Mouse (Mus musculus) kidney, embryonic 14.5 days (tissue): ENCODE data around the gene Ppp1r1b. TPM values are rescaled to one million over a fixed set of nuclear protein-coding genes. Genes with fewer than 3 reads are reported as not detected.
A peak's percentile ranks its signal among the peaks of the same experiment; 100 is the strongest.
"Not testable (repeated sequence)": the region's sequence is repeated elsewhere in the genome, so short reads cannot be mapped to it uniquely, and the experiment has no call there.

ENCODE experiments used
- ATAC-seq: fragments of 200-750 bp; cut with Nextera tagmentation; 2 replicates; pipeline ENCODE4 v1.8.0; 2017; ENCODE audit warnings: moderate number of reproducible peaks, mild to moderate bottlenecking, moderate TSS enrichment, moderate library complexity; ENCODE audit not compliant: low FRiP score, low TSS enrichment
- H3K27ac ChIP-seq: fragments of 300-500 bp; sonication (generic); 2 replicates; pipeline ENCODE4 v1.5.1; 2014; ENCODE audit warnings: low read depth, mild to moderate bottlenecking, low read length, moderate library complexity, mixed read lengths
- H3K27me3 ChIP-seq: fragments of 300-500 bp; sonication (generic); 2 replicates; pipeline ENCODE4 v1.6.1; 2014; ENCODE audit warnings: mild to moderate bottlenecking, low read length; ENCODE audit not compliant: control insufficient read depth, insufficient read depth
- H3K36me3 ChIP-seq: fragments of 300-500 bp; sonication (generic); 2 replicates; pipeline ENCODE4 v1.6.1; 2014; ENCODE audit warnings: low read length, mixed read lengths; ENCODE audit not compliant: control insufficient read depth, insufficient read depth
- H3K4me1 ChIP-seq: fragments of 300-500 bp; sonication (generic); 2 replicates; pipeline ENCODE4 v1.6.1; 2014; ENCODE audit warnings: low read length, mixed read lengths; ENCODE audit not compliant: control insufficient read depth, insufficient read depth
- H3K4me2 ChIP-seq: fragments of 300-500 bp; sonication (generic); replicated peaks from 2 replicates; pipeline ENCODE4 v1.6.1; 2014; ENCODE audit warnings: low read depth, mild to moderate bottlenecking, low read length
- H3K4me3 ChIP-seq: fragments of 300-500 bp; sonication (generic); 2 replicates; pipeline ENCODE4 v1.5.1; 2014; ENCODE audit warnings: mild to moderate bottlenecking, low read length
- H3K9ac ChIP-seq: fragments of 300-500 bp; sonication (generic); 2 replicates; pipeline ENCODE4 v1.6.1; 2014; ENCODE audit warnings: low read depth, mild to moderate bottlenecking, low read length, moderate library complexity
- H3K9me3 ChIP-seq: fragments of 300-500 bp; sonication (generic); 2 replicates; pipeline ENCODE4 v1.6.1; 2016; ENCODE audit warnings: low read length; ENCODE audit not compliant: control insufficient read depth
- WGBS: fragments of 180-500 bp; shearing (Covaris S2); extraction: QIAGEN DNeasy Blood & Tissue Kit; methylation state at CpG from one replicate; pipeline ENCODE4 v1.1.7; 2014; 5-methylcytosine and 5-hydroxymethylcytosine counted together
- polyA plus RNA-seq: library from polyadenylated mRNA; unstranded; fragments of >200 nt; fragmentation: Nextera tagmentation; extraction: Ambion mirVana; gene quantifications from 2 replicates; pipeline ENCODE4 v1.2.1, GENCODE M21; 2014

The Ppp1r1b gene
- polyA plus RNA-seq, 1 experiment from 2014 or later, result 1.7 TPM

DNA sequence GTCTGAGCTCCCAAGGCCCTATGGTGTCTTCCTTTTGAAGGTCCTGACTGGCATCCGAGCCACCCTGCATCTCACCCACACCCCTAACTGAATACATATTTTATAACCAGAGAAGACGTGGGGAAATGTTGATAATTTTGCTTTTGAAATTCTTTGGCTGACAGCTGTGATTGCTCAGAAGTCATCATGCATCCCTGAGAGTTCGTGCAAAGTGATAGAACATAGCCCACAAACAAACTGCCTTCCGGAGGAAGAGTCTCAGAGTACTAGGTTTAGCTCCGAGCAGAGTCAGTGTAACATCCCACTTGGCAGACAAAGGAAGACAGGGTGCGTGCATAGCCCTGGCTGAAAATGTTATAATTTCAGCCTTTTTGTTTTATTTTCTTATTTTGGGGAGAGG, 25.0 kb downstream of the Ppp1r1b start:
- Histone ChIP-seq H3K4me3 (no peak overlapping the region), H3K9ac (no peak overlapping the region), H3K9me3 (no peaks in the 10 kb centered on the region), H3K36me3 (peaks cover 40% of the 10 kb centered on the region), H3K27me3 (no peaks in the 10 kb centered on the region), H3K4me1 (peaks cover 6% of the 10 kb centered on the region; the same call in 1 of the 2 replicates), H3K27ac (no peak overlapping the region), H3K4me2 (no peak overlapping the region)
- WGBS, result 88% methylated on average over 6 of the region's 6 CpGs
- no peak for ATAC-seq

DNA sequence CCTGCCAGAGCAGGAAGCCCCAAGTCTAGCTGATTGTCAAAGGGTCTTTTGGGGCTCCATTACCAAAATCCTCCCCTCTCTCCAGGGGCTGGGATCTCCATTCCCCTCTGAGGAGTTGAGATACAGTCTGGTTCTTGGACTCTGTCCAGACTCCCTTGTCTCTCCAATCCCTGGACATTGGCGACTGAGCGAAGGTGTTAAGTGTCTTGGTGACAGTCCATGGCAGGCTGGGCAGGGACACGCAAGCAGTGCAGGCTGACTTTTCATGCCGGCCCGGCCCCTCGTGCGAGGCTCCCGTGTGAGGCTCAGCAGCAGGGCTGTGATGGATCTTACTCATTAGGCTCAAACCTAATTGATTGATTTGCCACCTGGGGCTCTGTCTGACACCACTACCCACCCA, 26.1 kb downstream of the Ppp1r1b start:
- WGBS, result 89% methylated on average over 8 of the region's 8 CpGs
- Histone ChIP-seq H3K27ac (no peak overlapping the region), H3K4me3 (no peak overlapping the region), H3K36me3 (peaks cover 50% of the 10 kb centered on the region), H3K4me1 (peaks cover 6% of the 10 kb centered on the region; the same call in 1 of the 2 replicates), H3K4me2 (no peak overlapping the region), H3K9ac (no peak overlapping the region), H3K27me3 (no peaks in the 10 kb centered on the region), H3K9me3 (no peaks in the 10 kb centered on the region)
- ATAC-seq, result no peak

DNA sequence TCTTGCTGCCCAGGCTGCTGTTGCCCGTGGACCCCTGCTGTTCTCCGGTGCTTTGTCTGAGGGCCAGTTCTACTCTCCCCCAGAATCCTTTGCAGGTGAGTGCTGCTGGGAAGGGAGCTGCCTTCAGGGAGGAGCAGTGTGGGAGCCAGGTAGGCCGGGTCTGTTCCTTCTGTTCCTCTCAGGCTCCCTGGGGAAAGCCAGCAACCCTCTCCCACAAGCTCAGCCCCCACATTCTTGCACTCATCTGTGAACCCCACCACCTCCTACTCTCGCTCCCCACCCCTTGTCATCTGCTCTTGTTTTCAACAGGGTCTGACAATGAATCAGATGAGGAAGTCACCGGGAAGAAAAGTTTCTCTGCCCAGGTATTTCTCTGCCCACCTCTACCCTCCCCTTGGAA, 28.6 kb downstream of the Ppp1r1b start:
- Histone ChIP-seq H3K9ac (no peak overlapping the region), H3K4me3 (no peak overlapping the region), H3K9me3 (no peaks in the 10 kb centered on the region), H3K4me2 (no peak overlapping the region), H3K27me3 (no peaks in the 10 kb centered on the region), H3K4me1 (peaks cover under 1% of the 10 kb centered on the region; the same call in 1 of the 2 replicates), H3K27ac (no peak overlapping the region), H3K36me3 (peaks cover 68% of the 10 kb centered on the region)
- ATAC-seq, result no peak
- 78% methylated on average over 5 of the region's 5 CpGs for WGBS

DNA sequence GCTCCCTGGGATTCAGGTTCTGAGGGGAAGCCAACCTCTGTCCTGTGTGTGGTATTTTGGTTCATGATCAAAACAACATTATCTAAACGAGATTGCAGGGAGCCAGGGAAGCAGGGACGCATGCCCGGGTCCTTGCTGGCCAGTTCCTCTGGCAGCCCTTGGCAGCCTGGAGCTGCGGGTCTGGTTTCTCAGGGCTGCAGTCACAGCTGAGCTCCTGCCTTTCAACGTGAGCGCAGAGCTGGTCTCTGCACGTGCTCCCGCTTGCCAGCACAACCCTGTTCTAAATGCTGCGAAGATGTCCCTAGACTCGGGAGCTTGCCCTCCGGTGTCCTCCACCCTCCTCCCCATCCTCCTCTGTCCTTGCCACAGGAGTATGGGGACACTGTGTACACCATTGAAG, 29.6 kb downstream of the Ppp1r1b start:
- WGBS, result 86% methylated on average over 11 of the region's 11 CpGs
- H3K36me3 ChIP-seq, result peaks cover 68% of the 10 kb centered on the region
- no peak for ATAC-seq
- H3K4me2 ChIP-seq, result no peak overlapping the region
- no peaks in the 10 kb centered on the region for H3K4me1 ChIP-seq
- H3K27me3 ChIP-seq, result no peaks in the 10 kb centered on the region
- H3K9me3 ChIP-seq, result no peaks in the 10 kb centered on the region
- H3K27ac ChIP-seq, result no peak overlapping the region
- no peak overlapping the region for H3K9ac ChIP-seq
- H3K4me3 ChIP-seq, result no peak overlapping the region

DNA sequence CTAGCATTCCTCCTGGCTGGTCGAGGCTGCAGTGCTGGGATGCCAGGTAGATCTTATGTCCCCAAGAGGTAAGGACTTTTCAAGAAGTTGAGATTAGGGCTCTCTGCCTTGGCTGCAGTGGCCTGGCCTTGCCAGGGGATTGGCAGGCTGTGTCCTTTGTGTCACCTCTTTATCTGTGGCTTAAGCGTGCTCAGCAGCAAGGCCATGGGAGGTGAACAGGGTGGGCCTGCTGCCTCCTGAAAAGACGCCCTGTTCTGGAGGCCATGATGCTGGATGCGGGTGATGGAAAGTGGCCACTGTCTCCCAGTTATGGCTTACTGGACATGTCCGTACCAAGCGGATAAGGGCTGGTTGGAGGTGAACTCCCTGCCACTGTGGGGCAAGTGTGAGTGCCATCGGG, 31.2 kb downstream of the Ppp1r1b start:
- ATAC-seq, result no peak
- 87% methylated on average over 7 of the region's 7 CpGs for WGBS

DNA sequence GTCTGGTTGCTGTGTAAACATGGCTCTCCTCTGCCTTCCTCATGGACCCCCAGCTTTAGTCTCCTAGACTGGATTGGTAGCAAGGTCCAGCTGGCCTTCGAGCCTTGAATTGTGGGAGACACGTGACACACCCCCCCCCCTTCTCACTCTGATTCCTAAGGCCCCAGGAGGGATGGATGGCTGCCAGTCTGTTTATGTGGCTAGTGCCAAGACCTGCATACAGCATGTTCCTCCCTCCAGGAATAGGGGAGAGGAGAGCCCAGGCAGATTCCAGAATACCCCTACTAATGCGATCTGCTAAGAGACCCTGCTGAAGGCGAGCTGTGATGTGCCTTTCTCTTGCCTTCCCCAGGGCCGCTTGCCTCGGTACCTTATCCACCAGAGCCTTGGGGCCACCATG, 31.9 kb downstream of the Ppp1r1b start:
- ATAC-seq, result no peak
- no peak overlapping the region for H3K4me2 ChIP-seq
- WGBS, result 82% methylated on average over 6 of the region's 6 CpGs
- no peaks in the 10 kb centered on the region; the same call in 1 of the 2 replicates for H3K27me3 ChIP-seq
- H3K36me3 ChIP-seq, result peaks cover 55% of the 10 kb centered on the region
- H3K9ac ChIP-seq, result no peak overlapping the region
- H3K9me3 ChIP-seq, result no peaks in the 10 kb centered on the region
- no peak overlapping the region for H3K27ac ChIP-seq
- H3K4me3 ChIP-seq, result no peak overlapping the region
- H3K4me1 ChIP-seq, result no peaks in the 10 kb centered on the region

More for the DNA sequence above, 31.2 kb downstream of the Ppp1r1b start:
- Histone ChIP-seq H3K9me3 (no peaks in the 10 kb centered on the region), H3K9ac (no peak overlapping the region), H3K27me3 (no peaks in the 10 kb centered on the region; the same call in 1 of the 2 replicates), H3K36me3 (peaks cover 63% of the 10 kb centered on the region), H3K27ac (no peak overlapping the region), H3K4me3 (no peak overlapping the region), H3K4me2 (no peak overlapping the region), H3K4me1 (no peaks in the 10 kb centered on the region)

DNA sequence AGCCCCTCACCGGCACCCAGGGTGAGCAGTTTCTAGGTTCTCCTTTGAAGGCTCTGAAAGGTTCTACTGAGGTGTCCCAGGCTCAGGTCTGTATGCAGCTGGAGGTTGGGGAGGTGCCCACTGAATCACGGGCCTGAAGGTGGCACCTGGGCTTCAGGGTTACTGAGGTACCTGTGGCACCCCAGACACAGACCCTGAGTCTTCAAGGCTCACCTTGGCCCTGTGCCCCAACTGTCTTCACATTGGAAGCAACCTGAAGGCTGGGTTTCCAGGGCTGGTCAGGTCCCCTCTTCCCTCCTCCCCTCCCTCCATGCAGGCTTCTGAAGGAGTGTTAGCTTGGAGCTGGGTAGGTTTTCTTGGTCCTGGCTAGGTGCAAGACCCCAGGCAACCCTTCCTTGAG, 33.4 kb downstream of the Ppp1r1b start:
- H3K36me3 ChIP-seq, result peaks cover 44% of the 10 kb centered on the region
- H3K27ac ChIP-seq, result no peak overlapping the region
- no peaks in the 10 kb centered on the region; the same call in 1 of the 2 replicates for H3K4me1 ChIP-seq
- WGBS, result 86% methylated on average over 2 of the region's 2 CpGs
- no peak for ATAC-seq
- peaks cover 7% of the 10 kb centered on the region for H3K27me3 ChIP-seq
- no peak overlapping the region for H3K4me3 ChIP-seq
- no peak overlapping the region for H3K9ac ChIP-seq
- no peaks in the 10 kb centered on the region for H3K9me3 ChIP-seq
- no peak overlapping the region for H3K4me2 ChIP-seq

DNA sequence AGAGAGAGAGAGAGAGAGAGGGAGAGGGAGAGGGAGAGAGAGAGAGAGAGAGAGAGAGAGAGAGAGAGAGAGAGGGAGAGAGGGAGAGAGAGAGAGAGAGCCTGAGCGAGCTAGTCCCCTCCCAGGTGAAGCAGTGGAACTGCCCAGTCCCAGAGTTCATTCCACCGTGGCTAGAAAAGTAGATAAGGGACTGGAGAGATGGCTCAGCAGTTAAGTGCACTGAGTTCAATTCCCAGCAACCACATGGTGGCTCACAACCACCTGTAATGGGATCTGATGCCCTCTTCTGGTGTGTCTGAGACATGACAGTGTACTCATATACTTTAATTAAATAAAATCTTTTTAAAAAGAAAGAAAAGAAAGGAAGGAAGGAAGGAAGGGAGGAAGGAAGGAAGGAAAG, 34.2 kb downstream of the Ppp1r1b start:
- not testable (repeated sequence) for H3K4me2 ChIP-seq, H3K9ac ChIP-seq, H3K4me3 ChIP-seq, ATAC-seq, H3K9me3 ChIP-seq, H3K4me1 ChIP-seq, H3K27ac ChIP-seq
- Histone ChIP-seq H3K27me3 (peaks cover 15% of the 10 kb centered on the region), H3K36me3 (peaks cover 36% of the 10 kb centered on the region)
- 38% methylated on average over 2 of the region's 2 CpGs for WGBS

DNA sequence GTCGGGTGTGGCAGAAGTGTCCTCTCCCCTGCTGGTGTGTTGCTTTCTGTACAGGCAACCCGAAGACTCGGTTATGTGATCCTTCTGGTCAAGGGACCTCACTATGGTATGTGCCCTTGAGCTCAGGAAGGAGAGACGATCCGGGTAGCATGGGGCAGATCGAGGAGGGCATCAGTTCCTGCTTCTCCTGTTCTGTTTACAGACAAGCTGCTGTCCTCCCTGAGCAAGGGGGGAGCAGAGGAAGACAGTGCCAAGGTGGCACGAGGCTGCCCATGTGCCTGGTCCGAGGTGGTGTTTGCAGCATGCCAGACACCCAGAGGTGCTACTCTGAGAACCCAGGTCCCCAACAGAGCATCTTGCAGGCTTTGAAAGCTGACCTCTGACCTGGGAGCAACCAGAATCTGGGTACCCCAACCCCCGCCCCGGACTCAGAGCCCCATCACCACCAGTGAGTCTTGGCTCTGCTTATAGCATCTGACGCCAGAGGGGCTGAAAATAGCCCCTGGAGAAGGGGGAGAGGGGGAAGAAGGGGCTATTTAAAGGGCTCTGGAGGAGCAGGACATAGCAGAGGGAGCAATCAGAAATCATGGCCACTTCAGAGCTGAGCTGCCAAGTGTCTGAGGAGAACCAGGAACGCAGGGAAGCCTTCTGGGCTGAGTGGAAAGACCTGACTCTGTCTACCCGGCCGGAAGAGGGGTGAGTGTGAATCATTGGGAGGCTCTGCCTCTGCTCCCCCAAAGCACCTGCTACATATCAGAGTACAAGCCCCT, 35.2 kb downstream of the Ppp1r1b start, which contains the start of gene Tcap:
TSS of gene Tcap (plus strand) at position 551 of the 770 bp plus-strand sequence.
- Histone ChIP-seq H3K27me3 (peaks cover 23% of the 10 kb centered on the region), H3K4me3 (no peak within 1 kb of the TSS), H3K36me3 (peaks cover 26% of the 10 kb centered on the region), H3K9ac (0 out of 2 replicates have a peak within 1 kb of the TSS, but pooled peaks have one; percentile 12), H3K4me1 (peaks cover 3% of the 10 kb centered on the region; the same call in 1 of the 2 replicates), H3K27ac (peak within 1 kb of the TSS; percentile 69), H3K9me3 (no peaks in the 10 kb centered on the region), H3K4me2 (no peak within 1 kb of the TSS)
- 47% methylated on average over 14 of the region's 14 CpGs for WGBS
- peak; percentile 21 for ATAC-seq
